Mouse (Mus musculus): ENCODE results near the gene Casp3.
A peak's percentile ranks its signal among the peaks of the same experiment; 100 is the strongest.

Gene Casp3

GRCm38 (mm10) chr8:46606930-46607329 is 10.2 kb upstream of the Casp3 start:
- DNase-seq (ENCODE audit: low spot score) = no peak

GRCm38 (mm10) chr8:46611557-46611956 is 5.5 kb upstream of the Casp3 start:
- DNase-seq (ENCODE audit: low spot score) = no peak

GRCm38 (mm10) chr8:46612913-46613312 is 4.2 kb upstream of the Casp3 start:
- no peak for DNase-seq (ENCODE audit: low spot score)

GRCm38 (mm10) chr8:46613377-46613776 is 3.7 kb upstream of the Casp3 start:
- DNase-seq (ENCODE audit: low spot score) = no peak

- no peak for DNase-seq (ENCODE audit: low spot score)
Observed at GRCm38 (mm10) chr8:46615936-46616335, 1.2 kb upstream of the Casp3 start.

- no peak for DNase-seq (ENCODE audit: low spot score)
Observed at GRCm38 (mm10) chr8:46617690-46618620, 864 bp downstream of the Casp3 start.

GRCm38 (mm10) chr8:46618639-46619320 is 1.7 kb downstream of the Casp3 start:
- no peak for DNase-seq (ENCODE audit: low spot score)

- no peak for DNase-seq (ENCODE audit: low spot score)
Observed at GRCm38 (mm10) chr8:46622446-46623270, 5.6 kb downstream of the Casp3 start.

GRCm38 (mm10) chr8:46625166-46625565 is 8.1 kb downstream of the Casp3 start:
- DNase-seq (ENCODE audit: low spot score) = no peak

- DNase-seq (ENCODE audit: low spot score) = no peak
Observed at GRCm38 (mm10) chr8:46626642-46627041, 9.6 kb downstream of the Casp3 start.

GRCm38 (mm10) chr8:46627881-46628280 is 10.8 kb downstream of the Casp3 start:
- no peak for DNase-seq (ENCODE audit: low spot score)

GRCm38 (mm10) chr8:46628645-46629044 is 11.6 kb downstream of the Casp3 start:
- DNase-seq (ENCODE audit: low spot score) = no peak

- no peak for DNase-seq (ENCODE audit: low spot score)
Observed at GRCm38 (mm10) chr8:46630422-46630821, 13.3 kb downstream of the Casp3 start.

GRCm38 (mm10) chr8:46630932-46631331 is 13.8 kb downstream of the Casp3 start:
- DNase-seq (ENCODE audit: low spot score) = no peak

GRCm38 (mm10) chr8:46639010-46639571 is 22.0 kb downstream of the Casp3 start:
- no peak for DNase-seq (ENCODE audit: low spot score)

- no peak for DNase-seq (ENCODE audit: low spot score)
Observed at GRCm38 (mm10) chr8:46639852-46640251, 22.8 kb downstream of the Casp3 start.

GRCm38 (mm10) chr8:46641272-46641671 is 24.2 kb downstream of the Casp3 start:
- DNase-seq (ENCODE audit: low spot score) = no peak

- DNase-seq (ENCODE audit: low spot score) = no peak
Observed at GRCm38 (mm10) chr8:46648421-46648820, 31.3 kb downstream of the Casp3 start.

- no peak for DNase-seq (ENCODE audit: low spot score)
Observed at GRCm38 (mm10) chr8:46651872-46652271, 34.8 kb downstream of the Casp3 start.

GRCm38 (mm10) chr8:46655919-46656318 is 38.8 kb downstream of the Casp3 start:
- no peak for DNase-seq (ENCODE audit: low spot score)

- DNase-seq (ENCODE audit: low spot score) = peak; percentile 86
Observed at GRCm38 (mm10) chr8:46671496-46671895, 54.4 kb downstream of the Casp3 start.

Data from layer of hippocampus, adult 11-12 months (tissue).